Mouse (Mus musculus): Measurements from ENCODE around the gene Six4. TPM values are rescaled to one million over a fixed set of nuclear protein-coding genes. Genes with fewer than 3 reads are reported as not detected.

The Six4 gene
- total and polyA plus RNA-seq, 2 experiments: 0.09 TPM; not detected in 1

GRCm38 (mm10) chr12:73053668-73054241, 59.5 kb downstream of the Six4 start, which contains the start of gene Six1:
Six1 (minus strand) TSS chr12:73053887.
- Histone ChIP-seq H3K36me3 (ENCODE audit: control insufficient read depth, insufficient read depth, low read length) (no peaks in the 10 kb centered on the region), H3K79me2 (ENCODE audit: control insufficient read depth, insufficient read depth, low read length) (no peaks in the 10 kb centered on the region), H3K4me3 (ENCODE audit: insufficient read depth, low read depth, low read length) (peak within 1 kb of the TSS; percentile 58), H3K27ac (replicated peaks; ENCODE audit: insufficient read depth, low read depth, low read length) (no peak within 1 kb of the TSS), H3K27me3 (ENCODE audit: control insufficient read depth, insufficient read depth, low read length) (peaks cover 27% of the 10 kb centered on the region), H3K9ac (ENCODE audit: low read depth, low read length) (0 out of 2 replicates have a peak within 1 kb of the TSS, but pooled peaks have one; percentile 10), H3K4me1 (ENCODE audit: control insufficient read depth, insufficient read depth, low read length) (peaks cover 3% of the 10 kb centered on the region; the same call in 1 of the 2 replicates)
- TF ChIP-seq POLR2A (IDR thresholded peaks at IDR 0.05; ENCODE audit: extremely low read depth, insufficient read depth, low read length) (no peak), CTCF (IDR thresholded peaks at IDR 0.05; ENCODE audit: low read depth, low read length) (peak; percentile 64)
- DNase-seq (ENCODE audit: extremely low read depth, low read depth, low spot score): peak; percentile 64
- under 1% methylated on average over 42 of the region's 42 CpGs for WGBS

DNA sequence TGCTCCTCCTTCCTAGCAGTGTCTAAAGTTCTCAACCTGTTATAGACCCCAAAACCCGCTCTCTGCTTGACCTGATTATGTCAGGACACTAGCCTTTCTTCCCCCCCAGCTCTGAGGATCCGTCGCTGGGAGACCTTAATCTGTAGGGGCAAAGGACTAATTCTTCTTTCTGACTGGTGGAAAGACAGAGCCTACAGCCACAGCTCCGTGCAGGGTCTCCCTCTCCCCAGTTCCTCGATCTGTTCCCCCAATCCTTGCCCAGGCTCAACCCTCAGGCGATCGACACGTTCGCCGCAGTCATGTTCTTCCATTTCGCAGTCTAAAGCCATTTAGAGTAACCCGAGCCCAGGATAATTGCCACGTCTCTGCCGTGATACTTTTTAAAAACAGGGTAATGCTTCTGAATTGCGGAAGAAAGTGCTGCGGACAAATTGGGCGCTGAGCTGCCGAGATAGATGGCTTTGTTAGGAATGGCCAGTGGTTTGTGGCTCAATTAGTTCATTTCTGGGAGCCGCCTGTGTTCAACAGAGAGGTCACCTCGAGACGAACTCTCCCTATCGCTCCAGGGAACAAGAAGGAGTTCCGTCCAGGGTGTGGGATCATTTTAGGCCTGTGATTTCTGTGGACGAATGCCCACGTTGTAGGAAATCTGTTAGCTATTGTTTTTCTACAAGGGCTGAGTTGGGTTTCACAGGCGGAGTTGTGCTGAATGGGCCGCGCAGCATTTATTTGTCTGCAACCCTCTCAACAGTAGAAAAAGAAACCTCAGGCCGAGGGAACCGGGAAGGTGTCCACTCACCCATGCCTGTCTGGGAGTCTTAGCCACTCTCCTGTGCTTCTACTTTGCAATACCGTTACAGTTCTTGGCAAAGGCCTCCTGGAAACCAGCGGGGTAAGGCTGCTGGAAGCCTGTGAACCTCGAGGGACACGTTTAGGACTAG, 60.3 kb downstream of the Six4 start:
- DNase-seq (ENCODE audit: extremely low read depth, low read depth, low spot score): no peak
- TF ChIP-seq POLR2A (IDR thresholded peaks at IDR 0.05; ENCODE audit: extremely low read depth, insufficient read depth, low read length) (no peak), CTCF (IDR thresholded peaks at IDR 0.05; ENCODE audit: low read depth, low read length) (no peak)
- no peak overlapping the region for H3K9ac ChIP-seq (ENCODE audit: low read depth, low read length)
- H3K27me3 ChIP-seq (ENCODE audit: control insufficient read depth, insufficient read depth, low read length): peaks cover 27% of the 10 kb centered on the region
- H3K79me2 ChIP-seq (ENCODE audit: control insufficient read depth, insufficient read depth, low read length): no peaks in the 10 kb centered on the region
- no peaks in the 10 kb centered on the region for H3K36me3 ChIP-seq (ENCODE audit: control insufficient read depth, insufficient read depth, low read length)
- no peak overlapping the region for H3K4me3 ChIP-seq (ENCODE audit: insufficient read depth, low read depth, low read length)
- H3K27ac ChIP-seq (replicated peaks; ENCODE audit: insufficient read depth, low read depth, low read length): no peak overlapping the region
- H3K4me1 ChIP-seq (ENCODE audit: control insufficient read depth, insufficient read depth, low read length): peaks cover 3% of the 10 kb centered on the region; the same call in 1 of the 2 replicates
- 12% methylated on average over 34 of the region's 34 CpGs for WGBS

DNA sequence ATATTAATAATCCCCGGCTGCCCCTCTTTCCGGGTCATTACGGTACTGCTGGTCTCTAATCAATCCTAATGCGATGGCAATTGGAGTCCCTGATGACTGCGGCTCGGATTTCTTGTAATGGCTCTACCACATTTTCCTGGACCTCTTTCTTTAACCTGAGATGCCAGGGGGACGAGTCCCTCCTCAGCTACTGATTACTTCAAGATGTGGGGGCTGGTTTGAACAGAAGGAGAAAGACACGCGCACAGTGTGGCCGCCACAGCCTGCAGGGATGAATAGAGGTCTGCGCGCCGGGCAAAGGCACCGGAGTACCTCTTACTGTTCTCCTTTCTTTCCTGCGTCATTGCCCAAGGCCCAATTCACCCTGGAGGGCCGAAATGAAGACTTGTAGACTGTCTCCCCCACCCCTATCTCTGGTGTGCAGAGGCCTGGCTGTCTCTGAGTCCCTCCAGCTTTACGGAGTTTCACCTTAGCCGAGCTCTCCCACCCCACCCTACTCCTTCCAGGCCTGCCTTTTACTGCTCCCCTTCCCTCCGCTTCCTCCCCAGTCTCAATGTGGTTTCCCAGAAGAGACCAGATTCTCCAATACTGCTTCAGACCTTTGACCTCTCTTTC, 61.1 kb downstream of the Six4 start:
- 8% methylated on average over 19 of the region's 19 CpGs for WGBS
- H3K4me1 ChIP-seq (ENCODE audit: control insufficient read depth, insufficient read depth, low read length): peaks cover 3% of the 10 kb centered on the region; the same call in 1 of the 2 replicates
- H3K36me3 ChIP-seq (ENCODE audit: control insufficient read depth, insufficient read depth, low read length): no peaks in the 10 kb centered on the region
- no peaks in the 10 kb centered on the region for H3K79me2 ChIP-seq (ENCODE audit: control insufficient read depth, insufficient read depth, low read length)
- no peak overlapping the region for H3K4me3 ChIP-seq (ENCODE audit: insufficient read depth, low read depth, low read length)
- no peak for DNase-seq (ENCODE audit: extremely low read depth, low read depth, low spot score)
- H3K27me3 ChIP-seq (ENCODE audit: control insufficient read depth, insufficient read depth, low read length): peaks cover 27% of the 10 kb centered on the region
- H3K9ac ChIP-seq (ENCODE audit: low read depth, low read length): no peak overlapping the region
- H3K27ac ChIP-seq (replicated peaks; ENCODE audit: insufficient read depth, low read depth, low read length): no peak overlapping the region
- TF ChIP-seq POLR2A (IDR thresholded peaks at IDR 0.05; ENCODE audit: extremely low read depth, insufficient read depth, low read length): no peak
- no peak for TF ChIP-seq CTCF (IDR thresholded peaks at IDR 0.05; ENCODE audit: low read depth, low read length)

GRCm38 (mm10) chr12:73050811-73051580, 62.3 kb downstream of the Six4 start:
- Histone ChIP-seq H3K36me3 (ENCODE audit: control insufficient read depth, insufficient read depth, low read length) (no peaks in the 10 kb centered on the region), H3K4me3 (ENCODE audit: insufficient read depth, low read depth, low read length) (no peak overlapping the region), H3K9ac (ENCODE audit: low read depth, low read length) (no peak overlapping the region), H3K27me3 (ENCODE audit: control insufficient read depth, insufficient read depth, low read length) (peaks cover 34% of the 10 kb centered on the region), H3K4me1 (ENCODE audit: control insufficient read depth, insufficient read depth, low read length) (peaks cover 3% of the 10 kb centered on the region; the same call in 1 of the 2 replicates), H3K79me2 (ENCODE audit: control insufficient read depth, insufficient read depth, low read length) (no peaks in the 10 kb centered on the region), H3K27ac (replicated peaks; ENCODE audit: insufficient read depth, low read depth, low read length) (no peak overlapping the region)
- no peak for DNase-seq (ENCODE audit: extremely low read depth, low read depth, low spot score)
- 4% methylated on average over 15 of the region's 15 CpGs for WGBS
- TF ChIP-seq POLR2A (IDR thresholded peaks at IDR 0.05; ENCODE audit: extremely low read depth, insufficient read depth, low read length) (no peak), CTCF (IDR thresholded peaks at IDR 0.05; ENCODE audit: low read depth, low read length) (no peak)

DNA sequence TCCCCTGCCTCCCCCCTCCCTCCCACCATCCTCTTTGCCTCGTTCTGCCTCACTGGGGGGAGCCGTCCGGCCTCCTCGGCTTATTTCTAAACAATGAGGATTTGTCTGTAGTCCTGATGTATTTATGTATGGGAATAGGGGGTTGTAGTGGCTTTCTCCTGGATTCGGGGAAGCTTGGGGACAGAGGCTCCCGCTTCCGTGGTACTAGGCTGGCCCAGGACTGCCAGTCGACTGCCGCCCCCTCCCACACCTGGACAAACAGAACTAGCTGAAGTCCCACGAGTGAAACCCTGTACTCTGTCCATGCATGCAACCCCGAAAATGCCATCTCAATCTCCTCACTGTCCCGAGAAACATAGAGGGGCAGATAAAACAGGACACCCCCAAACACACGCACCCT, 63.0 kb downstream of the Six4 start:
- no peak overlapping the region for H3K9ac ChIP-seq (ENCODE audit: low read depth, low read length)
- TF ChIP-seq POLR2A (IDR thresholded peaks at IDR 0.05; ENCODE audit: extremely low read depth, insufficient read depth, low read length) (no peak), CTCF (IDR thresholded peaks at IDR 0.05; ENCODE audit: low read depth, low read length) (no peak)
- H3K4me1 ChIP-seq (ENCODE audit: control insufficient read depth, insufficient read depth, low read length): peaks cover 5% of the 10 kb centered on the region
- 5% methylated on average over 13 of the region's 13 CpGs for WGBS
- no peak overlapping the region for H3K27ac ChIP-seq (replicated peaks; ENCODE audit: insufficient read depth, low read depth, low read length)
- no peaks in the 10 kb centered on the region for H3K36me3 ChIP-seq (ENCODE audit: control insufficient read depth, insufficient read depth, low read length)
- H3K27me3 ChIP-seq (ENCODE audit: control insufficient read depth, insufficient read depth, low read length): peaks cover 41% of the 10 kb centered on the region
- H3K79me2 ChIP-seq (ENCODE audit: control insufficient read depth, insufficient read depth, low read length): no peaks in the 10 kb centered on the region
- DNase-seq (ENCODE audit: extremely low read depth, low read depth, low spot score): no peak
- H3K4me3 ChIP-seq (ENCODE audit: insufficient read depth, low read depth, low read length): no peak overlapping the region

Other genes starting within 250 kb of the Six4 start
- gene Six6, start 173.6 kb downstream of the Six4 start, total RNA-seq (2014; rRNA removed): not detected in 2 replicates
- not detected in 2 replicates for gene Six6, start 173.6 kb downstream of the Six4 start, polyA plus RNA-seq (2012; rRNA removed)
- gene 4930447C04Rik, start 172.7 kb downstream of the Six4 start, total RNA-seq (2014; rRNA removed): not detected in 2 replicates
- gene 4930447C04Rik, start 172.7 kb downstream of the Six4 start, polyA plus RNA-seq (2012; rRNA removed): not detected in 2 replicates
- 0.09 TPM in 1 of 2 replicates, not detected in the other for gene Six1, start 59.6 kb downstream of the Six4 start, total RNA-seq (2014; rRNA removed)
- not detected in 2 replicates for gene Six1, start 59.6 kb downstream of the Six4 start, polyA plus RNA-seq (2012; rRNA removed)
- gene Mnat1, start 10.3 kb upstream of the Six4 start, total RNA-seq (2014; rRNA removed): 8.1 and 10.6 TPM in 2 replicates
- 2.4 and 3.4 TPM in 2 replicates for gene Mnat1, start 10.3 kb upstream of the Six4 start, polyA plus RNA-seq (2012; rRNA removed)
- gene Trmt5, start 173.3 kb upstream of the Six4 start, total RNA-seq (2014; rRNA removed): 6.0 and 8.4 TPM in 2 replicates
- gene Trmt5, start 173.3 kb upstream of the Six4 start, polyA plus RNA-seq (2012; rRNA removed): 2.5 and 3.1 TPM in 2 replicates
- 8.1 and 11.2 TPM in 2 replicates for gene Slc38a6, start 173.3 kb upstream of the Six4 start, total RNA-seq (2014; rRNA removed)
- gene Slc38a6, start 173.3 kb upstream of the Six4 start, polyA plus RNA-seq (2012; rRNA removed): 4.5 and 8.6 TPM in 2 replicates